Mouse (Mus musculus): ENCODE data around the gene Hist1h2ak.
"Not testable (repeated sequence)": the region's sequence is repeated elsewhere in the genome, so short reads cannot be mapped to it uniquely, and the experiment has no call there.

Gene Hist1h2ak

GRCm38 (mm10) chr13:21753524-21754285, at the start of gene Hist1h2ak, which contains the start of gene Hist1h2bn:
Gene Hist1h2ak (minus strand): TSS chr13:21753827.
Gene Hist1h2bn (plus strand): TSS chr13:21754123.
- DNase-seq (ENCODE audit: inconsistent ontology term) = peak; percentile 94

GRCm38 (mm10) chr13:21803058-21803457, 49.4 kb upstream of the Hist1h2ak start:
- DNase-seq (ENCODE audit: inconsistent ontology term) = not testable (repeated sequence)

GRCm38 (mm10) chr13:21797163-21797562, 43.5 kb upstream of the Hist1h2ak start:
- DNase-seq (ENCODE audit: inconsistent ontology term) = not testable (repeated sequence)

- DNase-seq (ENCODE audit: inconsistent ontology term) = no peak
These were observed 42.0 kb upstream of the Hist1h2ak start for GRCm38 (mm10) chr13:21795584-21795983.

GRCm38 (mm10) chr13:21790601-21791283, 37.1 kb upstream of the Hist1h2ak start:
- peak; percentile 30 for DNase-seq (ENCODE audit: inconsistent ontology term)

- DNase-seq (ENCODE audit: inconsistent ontology term) = no peak
These were observed 36.3 kb upstream of the Hist1h2ak start for GRCm38 (mm10) chr13:21789925-21790324.

GRCm38 (mm10) chr13:21787760-21788593, 34.4 kb upstream of the Hist1h2ak start:
- peak; percentile 65 for DNase-seq (ENCODE audit: inconsistent ontology term)

GRCm38 (mm10) chr13:21786899-21787629, 33.4 kb upstream of the Hist1h2ak start, which contains the start of the genes Hist1h2an and Hist1h2bp:
Gene Hist1h2an (minus strand): TSS chr13:21787218.
Gene Hist1h2bp (plus strand): TSS chr13:21787461.
- peak; percentile 96 for DNase-seq (ENCODE audit: inconsistent ontology term)

- peak; percentile 58 for DNase-seq (ENCODE audit: inconsistent ontology term)
These were observed 32.7 kb upstream of the Hist1h2ak start for GRCm38 (mm10) chr13:21786189-21786898.

GRCm38 (mm10) chr13:21784311-21784710, 30.7 kb upstream of the Hist1h2ak start:
- no peak for DNase-seq (ENCODE audit: inconsistent ontology term)

GRCm38 (mm10) chr13:21783734-21784161, 30.1 kb upstream of the Hist1h2ak start:
- no peak for DNase-seq (ENCODE audit: inconsistent ontology term)

GRCm38 (mm10) chr13:21783255-21783617, 29.6 kb upstream of the Hist1h2ak start, which contains the start of gene Hist1h3i:
Gene Hist1h3i (minus strand): TSS chr13:21783370.
- DNase-seq (ENCODE audit: inconsistent ontology term) = peak; percentile 91

- peak; percentile 77 for DNase-seq (ENCODE audit: inconsistent ontology term)
These were observed 29.0 kb upstream of the Hist1h2ak start for GRCm38 (mm10) chr13:21782361-21783254.

GRCm38 (mm10) chr13:21781639-21782038, 28.0 kb upstream of the Hist1h2ak start:
- no peak for DNase-seq (ENCODE audit: inconsistent ontology term)

GRCm38 (mm10) chr13:21781021-21781555, 27.5 kb upstream of the Hist1h2ak start:
- no peak for DNase-seq (ENCODE audit: inconsistent ontology term)

- peak; percentile 83 for DNase-seq (ENCODE audit: inconsistent ontology term)
These were observed 26.4 kb upstream of the Hist1h2ak start, which contains the start of gene Hist1h1b for GRCm38 (mm10) chr13:21779767-21780731. Gene Hist1h1b (minus strand): TSS chr13:21780625.

- peak; percentile 78 for DNase-seq (ENCODE audit: inconsistent ontology term)
These were observed 25.5 kb upstream of the Hist1h2ak start for GRCm38 (mm10) chr13:21778814-21779766.

Measured in Muller cell, postnatal 12 days (primary cell).